Mouse (Mus musculus) lung, embryonic 15.5 days (tissue): Measurements from ENCODE around the gene Jade1. TPM values are rescaled to one million over a fixed set of nuclear protein-coding genes. Genes with fewer than 3 reads are reported as not detected.
A peak's percentile ranks its signal among the peaks of the same experiment; 100 is the strongest.

Source experiments
- ATAC-seq: fragments of 200-750 bp; cut with Nextera tagmentation; 2 replicates; pipeline ENCODE4 v1.8.0; 2017; ENCODE audit warnings: moderate number of reproducible peaks, borderline replicate concordance; ENCODE audit not compliant: low FRiP score, low TSS enrichment; ENCODE audit errors: extremely low read depth
- H3K27ac ChIP-seq: fragments of 300-500 bp; sonication (generic); 2 replicates; pipeline ENCODE4 v1.5.1; 2015; ENCODE audit warnings: moderate library complexity, mild to moderate bottlenecking, inconsistent platforms
- H3K27me3 ChIP-seq: fragments of 300-500 bp; sonication (generic); 2 replicates; pipeline ENCODE4 v1.6.1; 2015; ENCODE audit warnings: inconsistent platforms
- H3K36me3 ChIP-seq: fragments of 300-500 bp; sonication (generic); 2 replicates; pipeline ENCODE4 v1.6.1; 2015; ENCODE audit warnings: inconsistent platforms
- H3K4me1 ChIP-seq: fragments of 300-500 bp; sonication (generic); 2 replicates; pipeline ENCODE4 v1.6.1; 2015; ENCODE audit warnings: inconsistent platforms
- H3K4me2 ChIP-seq: fragments of 300-500 bp; sonication (generic); 2 replicates; pipeline ENCODE4 v1.6.1; 2015; ENCODE audit warnings: inconsistent platforms, mild to moderate bottlenecking, moderate library complexity
- H3K4me3 ChIP-seq: fragments of 300-500 bp; sonication (generic); 2 replicates; pipeline ENCODE4 v1.5.1; 2015; ENCODE audit warnings: mild to moderate bottlenecking, inconsistent platforms
- H3K9ac ChIP-seq: fragments of 300-500 bp; sonication (generic); 2 replicates; pipeline ENCODE4 v1.6.1; 2015; ENCODE audit warnings: inconsistent platforms
- H3K9me3 ChIP-seq: fragments of 300-500 bp; sonication (generic); 2 replicates; pipeline ENCODE4 v1.6.1; 2016; ENCODE audit warnings: inconsistent platforms
- WGBS: fragments of 180-500 bp; shearing (Covaris S2); methylation state at CpG from one replicate; pipeline ENCODE4 v1.1.7; 2015; 5-methylcytosine and 5-hydroxymethylcytosine counted together
- polyA plus RNA-seq: library from polyadenylated mRNA; unstranded; fragments of >200 nt; fragmentation: Nextera tagmentation; extraction: Ambion mirVana; gene quantifications from 2 replicates; pipeline ENCODE4 v1.2.1, GENCODE M21; 2015

The Jade1 gene
- polyA plus RNA-seq, 1 experiment from 2014 or later = 10.9 TPM

DNA sequence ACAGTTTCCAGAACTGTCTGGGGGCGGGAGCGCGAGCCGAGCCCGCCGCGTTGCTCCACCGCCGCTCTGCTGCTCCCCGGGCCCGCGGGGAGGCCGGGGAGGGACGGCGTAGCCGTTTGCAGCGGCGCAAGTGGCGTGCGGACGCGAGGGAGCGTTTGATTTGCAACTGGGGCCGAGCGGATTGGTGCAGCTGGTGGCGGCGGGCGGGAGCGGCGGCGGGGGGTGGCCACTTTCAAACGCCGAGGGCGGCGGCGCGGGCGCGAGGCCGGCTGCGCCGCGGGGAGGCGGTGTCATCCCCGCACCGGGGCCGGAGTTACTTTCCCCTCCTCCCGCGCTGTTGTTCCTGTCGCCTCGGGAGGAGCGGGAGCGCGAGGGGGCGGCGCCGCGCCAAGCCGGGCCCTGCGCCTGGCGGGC, 9.9 kb downstream of the Jade1 start:
- Histone ChIP-seq H3K4me1 (0 out of 2 replicates have a peak, but pooled peaks cover 4% of the 10 kb centered on the region), H3K9me3 (no peaks in the 10 kb centered on the region), H3K4me2 (peak overlapping the region; percentile 95), H3K4me3 (peak overlapping the region; percentile 59), H3K36me3 (no peaks in the 10 kb centered on the region), H3K27me3 (no peaks in the 10 kb centered on the region), H3K27ac (peak overlapping the region; percentile 76), H3K9ac (peak overlapping the region; percentile 57)
- ATAC-seq = peak; percentile 71
- WGBS = under 1% methylated on average over 46 of the region's 61 CpGs

- Histone ChIP-seq H3K4me2 (peak overlapping the region; percentile 95), H3K9ac (peak overlapping the region; percentile 57), H3K27ac (peak overlapping the region; percentile 76), H3K36me3 (no peaks in the 10 kb centered on the region), H3K9me3 (no peaks in the 10 kb centered on the region), H3K4me1 (0 out of 2 replicates have a peak, but pooled peaks cover 4% of the 10 kb centered on the region), H3K4me3 (peak overlapping the region; percentile 59), H3K27me3 (no peaks in the 10 kb centered on the region)
- 0% methylated on average over 26 of the region's 26 CpGs for WGBS
- peak; percentile 55 for ATAC-seq
These were observed 10.4 kb downstream of the Jade1 start for GRCm38 (mm10) chr3:41565955-41566354.

DNA sequence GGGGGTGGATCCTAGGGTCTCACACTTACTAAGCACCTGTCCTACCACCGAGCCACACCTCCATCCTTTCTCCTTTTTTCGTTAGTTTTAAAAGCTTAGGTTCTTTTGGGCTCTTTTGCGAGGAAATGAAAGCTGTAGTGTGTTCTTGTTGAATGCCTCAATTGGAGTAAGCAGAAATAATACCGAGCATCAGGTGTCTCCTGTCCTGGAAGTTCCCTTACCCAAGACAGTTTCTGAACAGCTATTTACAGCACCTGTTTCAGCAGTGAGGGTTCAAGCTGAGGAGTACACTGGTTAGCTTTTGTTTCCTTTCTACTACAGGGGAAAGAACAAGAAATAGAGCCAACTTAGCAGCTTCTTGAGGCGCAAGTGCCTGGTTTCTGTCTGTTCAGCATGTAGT, 14.4 kb downstream of the Jade1 start:
- H3K27me3 ChIP-seq = no peaks in the 10 kb centered on the region
- H3K4me3 ChIP-seq = no peak overlapping the region
- no peak overlapping the region for H3K27ac ChIP-seq
- H3K36me3 ChIP-seq = no peaks in the 10 kb centered on the region
- no peak for ATAC-seq
- WGBS = 73% methylated on average over 5 of the region's 5 CpGs
- H3K9ac ChIP-seq = no peak overlapping the region
- H3K4me2 ChIP-seq = no peak overlapping the region
- H3K4me1 ChIP-seq = peaks cover 10% of the 10 kb centered on the region; the same call in 1 of the 2 replicates
- H3K9me3 ChIP-seq = no peaks in the 10 kb centered on the region

DNA sequence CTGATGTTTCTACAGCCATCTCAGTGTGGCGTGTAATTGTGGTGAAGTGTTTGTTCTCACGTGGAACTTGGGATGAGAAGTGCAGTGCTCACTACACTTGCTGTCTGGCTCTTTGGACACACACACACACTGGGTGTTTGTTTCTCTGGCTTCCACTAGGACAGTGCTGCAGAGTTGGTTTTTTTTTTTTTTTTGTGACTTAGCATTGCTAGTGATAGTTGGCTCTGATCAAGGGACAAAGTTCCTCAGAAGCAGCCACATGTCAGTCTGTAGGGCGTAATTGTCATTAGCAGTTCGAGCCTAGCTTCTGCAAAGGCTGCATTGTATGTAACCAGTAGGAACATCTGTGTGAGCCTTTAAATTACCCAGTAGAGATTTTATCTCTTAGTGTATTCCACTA, 16.6 kb downstream of the Jade1 start:
- whole genome bisulfite sequencing = 60% methylated on average over 4 of the region's 4 CpGs
- Histone ChIP-seq H3K36me3 (no peaks in the 10 kb centered on the region), H3K27ac (no peak overlapping the region), H3K4me2 (no peak overlapping the region), H3K4me3 (no peak overlapping the region), H3K9ac (no peak overlapping the region), H3K4me1 (peaks cover 6% of the 10 kb centered on the region; the same call in 1 of the 2 replicates), H3K9me3 (no peaks in the 10 kb centered on the region), H3K27me3 (no peaks in the 10 kb centered on the region)
- no peak for ATAC-seq

- Histone ChIP-seq H3K4me3 (no peak overlapping the region), H3K27me3 (no peaks in the 10 kb centered on the region), H3K4me1 (peaks cover 6% of the 10 kb centered on the region; the same call in 1 of the 2 replicates), H3K27ac (no peak overlapping the region), H3K4me2 (no peak overlapping the region), H3K9ac (no peak overlapping the region), H3K36me3 (no peaks in the 10 kb centered on the region), H3K9me3 (no peaks in the 10 kb centered on the region)
- ATAC-seq = no peak
- 84% methylated on average over 11 of the region's 11 CpGs for WGBS
These were observed 17.4 kb downstream of the Jade1 start for GRCm38 (mm10) chr3:41572968-41573367.

- H3K4me3 ChIP-seq = no peak overlapping the region
- no peak overlapping the region for H3K9ac ChIP-seq
- 72% methylated on average over 8 of the region's 8 CpGs for WGBS
- no peak overlapping the region for H3K27ac ChIP-seq
- H3K36me3 ChIP-seq = no peaks in the 10 kb centered on the region
- ATAC-seq = no peak
- no peak overlapping the region for H3K4me2 ChIP-seq
- H3K9me3 ChIP-seq = no peaks in the 10 kb centered on the region
- no peaks in the 10 kb centered on the region for H3K27me3 ChIP-seq
- peaks cover 6% of the 10 kb centered on the region; the same call in 1 of the 2 replicates for H3K4me1 ChIP-seq
These were observed 18.7 kb downstream of the Jade1 start for GRCm38 (mm10) chr3:41574208-41574607.

GRCm38 (mm10) chr3:41574720-41575435, 19.3 kb downstream of the Jade1 start:
- WGBS = 60% methylated on average over 7 of the region's 7 CpGs
- no peaks in the 10 kb centered on the region for H3K27me3 ChIP-seq
- H3K36me3 ChIP-seq = no peaks in the 10 kb centered on the region
- H3K27ac ChIP-seq = no peak overlapping the region
- no peak overlapping the region for H3K9ac ChIP-seq
- H3K4me2 ChIP-seq = no peak overlapping the region
- no peak overlapping the region for H3K4me3 ChIP-seq
- peaks cover 6% of the 10 kb centered on the region; the same call in 1 of the 2 replicates for H3K4me1 ChIP-seq
- ATAC-seq = no peak
- H3K9me3 ChIP-seq = no peaks in the 10 kb centered on the region

DNA sequence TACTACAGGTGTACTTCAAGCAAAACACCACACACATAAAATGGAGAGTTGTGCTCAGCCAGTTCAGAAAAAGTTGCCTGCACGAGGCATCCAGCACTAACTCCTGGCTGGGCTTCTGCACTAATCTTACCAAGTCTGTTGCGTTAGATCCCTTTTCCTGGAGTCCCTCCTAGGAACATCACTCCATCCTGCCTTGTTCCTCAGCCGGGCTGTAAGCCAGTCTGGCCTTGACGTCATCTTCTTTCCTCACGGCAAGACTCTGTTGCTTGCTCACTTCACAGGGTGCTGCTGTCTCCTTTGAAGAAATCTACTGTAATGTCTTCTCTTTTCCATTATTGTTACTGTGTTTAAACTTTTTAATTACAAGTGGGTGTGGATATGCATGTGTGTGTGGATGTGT, 20.4 kb downstream of the Jade1 start:
- H3K4me1 ChIP-seq = peaks cover 10% of the 10 kb centered on the region; the same call in 1 of the 2 replicates

GRCm38 (mm10) chr3:41577240-41577639, 21.7 kb downstream of the Jade1 start:
- Histone ChIP-seq H3K4me2 (no peak overlapping the region), H3K36me3 (no peaks in the 10 kb centered on the region), H3K9me3 (no peaks in the 10 kb centered on the region), H3K27ac (no peak overlapping the region), H3K9ac (no peak overlapping the region), H3K4me1 (peaks cover 10% of the 10 kb centered on the region; the same call in 1 of the 2 replicates), H3K27me3 (no peaks in the 10 kb centered on the region), H3K4me3 (no peak overlapping the region)
- 89% methylated on average over 2 of the region's 2 CpGs for WGBS
- no peak for ATAC-seq

More for the DNA sequence above, 20.4 kb downstream of the Jade1 start:
- H3K9me3 ChIP-seq = no peaks in the 10 kb centered on the region
- H3K4me3 ChIP-seq = no peak overlapping the region
- 68% methylated on average over 5 of the region's 5 CpGs for WGBS
- H3K4me2 ChIP-seq = no peak overlapping the region
- H3K36me3 ChIP-seq = no peaks in the 10 kb centered on the region
- ATAC-seq = no peak
- no peak overlapping the region for H3K27ac ChIP-seq
- no peak overlapping the region for H3K9ac ChIP-seq
- no peaks in the 10 kb centered on the region for H3K27me3 ChIP-seq

DNA sequence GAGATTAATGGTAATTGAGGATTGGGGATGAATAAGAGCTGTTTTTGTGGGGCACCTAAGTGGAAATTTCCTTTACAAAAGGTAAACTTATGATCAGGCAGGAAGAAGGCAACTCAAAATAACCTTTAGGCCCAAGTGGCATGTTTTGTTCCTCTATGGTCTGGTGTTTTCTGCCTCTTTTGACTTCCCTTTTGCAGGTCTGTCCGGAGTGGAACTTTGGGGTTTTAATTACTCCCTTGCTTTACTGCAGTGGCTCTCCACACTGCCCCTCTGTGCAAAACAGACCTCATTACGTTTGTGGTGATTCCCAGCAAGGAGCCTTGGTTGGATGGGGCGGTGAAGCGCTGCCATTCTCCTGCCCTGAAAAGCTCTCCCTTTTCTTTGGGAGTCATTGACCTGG, 24.3 kb downstream of the Jade1 start:
- 64% methylated on average over 4 of the region's 4 CpGs for WGBS
- no peaks in the 10 kb centered on the region for H3K9me3 ChIP-seq
- no peak overlapping the region for H3K9ac ChIP-seq
- no peaks in the 10 kb centered on the region for H3K36me3 ChIP-seq
- ATAC-seq = no peak
- no peaks in the 10 kb centered on the region for H3K27me3 ChIP-seq
- H3K4me1 ChIP-seq = peaks cover 4% of the 10 kb centered on the region; the same call in 1 of the 2 replicates
- H3K27ac ChIP-seq = no peak overlapping the region
- H3K4me3 ChIP-seq = no peak overlapping the region
- no peak overlapping the region for H3K4me2 ChIP-seq

DNA sequence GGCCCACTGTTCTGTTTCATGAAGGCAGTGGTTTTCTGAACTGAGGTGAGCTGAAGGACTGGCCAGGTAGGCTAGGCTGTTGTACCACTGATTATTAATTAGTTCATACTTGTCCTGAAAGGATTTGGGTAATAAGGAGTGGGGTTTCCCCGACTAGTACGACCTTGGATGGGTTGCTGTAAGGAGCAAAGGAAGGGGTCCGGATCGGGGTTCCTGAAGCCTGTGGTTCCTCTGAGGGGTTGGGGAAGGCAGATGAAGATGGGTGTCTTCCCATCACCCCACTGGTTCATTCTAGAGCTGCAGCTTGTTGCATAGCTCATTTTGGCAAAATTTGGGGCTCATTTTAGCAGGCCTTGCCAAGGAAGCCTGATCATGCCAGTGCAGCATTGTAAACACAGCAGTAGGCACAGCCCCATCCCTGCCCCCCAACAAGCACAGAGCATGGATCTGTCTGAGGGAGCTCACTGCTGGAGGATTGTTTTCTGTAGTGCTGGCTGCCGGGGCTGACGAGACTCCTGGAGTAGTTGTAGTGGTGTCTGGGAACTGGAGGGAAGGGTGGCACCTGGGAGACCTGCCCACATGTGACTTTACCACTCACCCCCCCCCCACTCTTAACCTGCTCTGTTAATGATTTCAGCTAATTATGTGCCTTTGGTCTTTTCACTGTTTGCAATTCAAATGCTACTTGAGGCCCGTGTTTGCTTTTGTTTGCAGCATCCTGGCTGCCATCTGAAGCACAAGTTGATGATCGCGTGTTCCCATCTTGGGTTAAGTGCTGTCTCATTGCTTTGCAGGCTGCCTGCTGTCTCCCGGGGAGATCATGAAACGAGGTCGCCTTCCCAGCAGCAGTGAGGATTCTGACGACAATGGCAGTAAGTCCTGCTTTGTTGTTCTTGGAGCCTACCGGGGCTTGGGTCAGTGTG, 25.1 kb downstream of the Jade1 start:
- H3K4me2 ChIP-seq = no peak overlapping the region

GRCm38 (mm10) chr3:41581436-41581835, 25.9 kb downstream of the Jade1 start:
- no peaks in the 10 kb centered on the region for H3K9me3 ChIP-seq
- H3K4me1 ChIP-seq = 0 out of 2 replicates have a peak, but pooled peaks cover 4% of the 10 kb centered on the region
- no peak overlapping the region for H3K9ac ChIP-seq
- no peaks in the 10 kb centered on the region for H3K27me3 ChIP-seq
- ATAC-seq = no peak
- WGBS = 63% methylated on average over 8 of the region's 8 CpGs
- H3K4me3 ChIP-seq = no peak overlapping the region
- no peak overlapping the region for H3K27ac ChIP-seq
- no peak overlapping the region for H3K4me2 ChIP-seq
- no peaks in the 10 kb centered on the region for H3K36me3 ChIP-seq

More for the DNA sequence above, 25.1 kb downstream of the Jade1 start:
- Histone ChIP-seq H3K9me3 (no peaks in the 10 kb centered on the region), H3K27ac (no peak overlapping the region), H3K27me3 (no peaks in the 10 kb centered on the region), H3K4me3 (no peak overlapping the region), H3K36me3 (no peaks in the 10 kb centered on the region), H3K9ac (no peak overlapping the region), H3K4me1 (0 out of 2 replicates have a peak, but pooled peaks cover 4% of the 10 kb centered on the region)
- WGBS = 61% methylated on average over 14 of the region's 14 CpGs
- no peak for ATAC-seq
